Mouse (Mus musculus) liver, embryonic 12.5 days (tissue): ENCODE results near the gene Hoxd13. TPM values are rescaled to one million over a fixed set of nuclear protein-coding genes. Genes with fewer than 3 reads are reported as not detected.

Source experiments
- ATAC-seq: fragments of 200-750 bp; cut with Nextera tagmentation; 2 replicates; pipeline ENCODE4 v1.8.0; 2017; ENCODE audit warnings: moderate number of reproducible peaks, mild to moderate bottlenecking, moderate library complexity
- H3K27ac ChIP-seq: fragments of 300-500 bp; sonication (generic); 2 replicates; pipeline ENCODE4 v1.5.1; 2016; ENCODE audit warnings: mild to moderate bottlenecking
- H3K27me3 ChIP-seq: fragments of 300-500 bp; sonication (generic); replicated peaks from 2 replicates; pipeline ENCODE4 v1.6.1; 2016; ENCODE audit warnings: mild to moderate bottlenecking, moderate library complexity
- H3K36me3 ChIP-seq: fragments of 300-500 bp; sonication (generic); 2 replicates; pipeline ENCODE4 v1.6.1; 2016; ENCODE audit warnings: mild to moderate bottlenecking, moderate library complexity
- H3K4me1 ChIP-seq: fragments of 300-500 bp; sonication (generic); 2 replicates; pipeline ENCODE4 v1.6.1; 2016
- H3K4me2 ChIP-seq: fragments of 300-500 bp; sonication (generic); 2 replicates; pipeline ENCODE4 v1.6.1; 2016; ENCODE audit warnings: mild to moderate bottlenecking, moderate library complexity
- H3K4me3 ChIP-seq: fragments of 300-500 bp; sonication (generic); 2 replicates; pipeline ENCODE4 v1.5.1; 2016; ENCODE audit warnings: mild to moderate bottlenecking, moderate library complexity
- H3K9ac ChIP-seq: fragments of 300-500 bp; sonication (generic); 2 replicates; pipeline ENCODE4 v1.6.1; 2016; ENCODE audit warnings: mild to moderate bottlenecking, moderate library complexity
- H3K9me3 ChIP-seq: fragments of 300-500 bp; sonication (generic); replicated peaks from 2 replicates; pipeline ENCODE4 v1.6.1; 2016; ENCODE audit warnings: mild to moderate bottlenecking, moderate library complexity
- WGBS: fragments of 180-500 bp; shearing (Covaris S2); methylation state at CpG from one replicate; pipeline ENCODE4 v1.1.7; 2016; ENCODE audit not compliant: insufficient replicate concordance; 5-methylcytosine and 5-hydroxymethylcytosine counted together
- polyA plus RNA-seq: library from polyadenylated mRNA; unstranded; fragments of >200 nt; fragmentation: Nextera tagmentation; extraction: Ambion mirVana; gene quantifications from 2 replicates; pipeline ENCODE4 v1.2.1, GENCODE M21; 2016

The Hoxd13 gene
- polyA plus RNA-seq, 1 experiment from 2014 or later = not detected

DNA sequence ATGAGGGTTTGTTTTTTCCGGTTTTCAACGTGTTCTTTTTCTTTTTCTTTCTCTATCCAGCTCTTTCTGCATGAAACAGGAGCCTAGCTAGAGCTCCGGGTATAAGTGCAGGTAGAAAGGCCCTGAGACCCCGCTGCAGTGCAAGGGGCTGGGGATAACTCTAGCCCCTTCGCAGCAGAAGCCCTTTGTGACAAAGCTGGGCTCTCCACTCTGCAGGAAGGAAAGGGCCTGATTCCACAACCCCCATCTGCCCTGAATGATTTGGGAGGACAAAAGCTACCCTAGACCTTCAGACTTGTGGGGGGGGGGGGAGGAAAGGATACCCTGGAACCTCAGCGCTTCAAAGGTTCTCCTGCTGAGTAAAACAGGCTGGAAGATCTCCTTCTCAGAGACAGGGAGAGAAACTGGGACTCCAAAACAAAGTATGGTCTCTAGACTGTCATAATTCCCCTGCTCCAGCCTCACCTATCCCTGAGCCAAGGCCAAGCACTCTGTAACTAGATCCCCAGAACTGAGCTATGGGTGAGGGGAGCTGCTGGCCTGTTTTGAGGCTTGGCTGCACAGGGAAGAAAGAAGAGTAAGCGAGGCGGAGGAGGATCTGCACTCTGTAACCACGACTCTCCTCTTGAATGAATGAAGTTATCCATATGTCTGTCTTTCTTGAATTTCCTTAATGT is 8.4 kb downstream of the Hoxd13 start:
- no peak for ATAC-seq
- no peaks in the 10 kb centered on the region for H3K36me3 ChIP-seq
- H3K27ac ChIP-seq = no peak overlapping the region
- peaks cover 100% of the 10 kb centered on the region for H3K27me3 ChIP-seq
- no peak overlapping the region for H3K4me2 ChIP-seq
- H3K9me3 ChIP-seq = no peaks in the 10 kb centered on the region
- H3K4me3 ChIP-seq = no peak overlapping the region
- H3K9ac ChIP-seq = no peak overlapping the region
- WGBS = under 1% methylated on average over 9 of the region's 9 CpGs
- H3K4me1 ChIP-seq = 0 out of 2 replicates have a peak, but pooled peaks cover 4% of the 10 kb centered on the region

DNA sequence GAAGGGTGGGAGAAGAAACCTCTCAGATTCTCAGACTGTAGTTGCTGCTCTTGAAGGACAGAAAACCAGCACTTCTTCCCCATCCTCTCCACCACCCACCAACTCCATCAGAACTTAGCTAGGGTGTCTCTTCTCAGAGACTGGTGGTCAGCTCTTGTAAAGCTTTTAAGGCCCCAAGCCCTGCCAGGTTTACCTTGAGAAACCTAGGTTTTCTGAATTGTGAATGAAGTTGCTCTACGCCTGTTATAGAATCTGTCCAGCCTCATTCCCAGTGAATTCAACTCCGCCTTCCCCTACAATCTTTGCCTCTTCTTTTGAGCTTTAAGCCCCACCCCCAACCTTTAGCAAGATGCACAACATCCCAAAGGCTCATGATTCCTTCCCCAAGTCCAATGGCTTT is 9.0 kb downstream of the Hoxd13 start:
- Histone ChIP-seq H3K27ac (no peak overlapping the region), H3K4me2 (no peak overlapping the region), H3K27me3 (peaks cover 100% of the 10 kb centered on the region), H3K9ac (no peak overlapping the region), H3K9me3 (no peaks in the 10 kb centered on the region), H3K4me1 (peaks cover 8% of the 10 kb centered on the region; the same call in 1 of the 2 replicates), H3K36me3 (no peaks in the 10 kb centered on the region), H3K4me3 (no peak overlapping the region)
- no peak for ATAC-seq
- 15% methylated on average over 2 of the region's 2 CpGs for WGBS

DNA sequence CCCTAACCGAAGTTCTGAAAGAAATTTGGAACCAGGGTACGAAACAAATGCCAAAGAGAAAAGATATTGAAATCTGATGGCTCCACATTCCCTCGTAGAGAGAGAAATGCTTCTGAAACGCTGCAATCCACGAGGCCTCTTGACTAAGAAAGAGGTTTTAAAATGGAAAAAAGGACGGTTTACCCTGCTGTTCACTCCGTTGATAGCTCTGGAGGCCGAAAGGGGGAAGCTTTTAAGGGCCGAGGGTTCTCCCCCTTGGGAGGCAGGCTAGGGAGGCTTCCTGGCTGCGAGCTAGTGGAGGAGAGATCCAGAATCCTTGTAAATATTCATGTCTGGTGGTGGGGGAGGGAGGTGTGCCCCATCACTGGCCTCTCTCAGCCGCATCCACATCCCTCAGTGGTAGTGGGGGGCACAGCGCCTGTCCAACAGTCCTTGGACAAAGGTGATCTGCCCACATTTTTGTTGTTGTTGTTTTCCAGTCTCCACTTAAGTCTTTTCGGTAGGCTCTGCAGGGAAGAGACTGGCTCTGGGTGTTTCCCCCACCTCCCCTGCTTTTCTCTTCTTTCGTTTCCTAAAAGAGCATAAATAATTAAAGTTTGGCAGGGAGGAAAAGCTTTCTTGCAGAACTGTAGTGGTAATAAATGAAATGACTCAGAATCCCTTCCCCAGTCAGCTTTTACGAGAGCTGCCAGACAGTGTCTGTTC is 10.9 kb downstream of the Hoxd13 start, which contains the start of gene Hoxd11:
Gene Hoxd11, plus strand, starts transcription at position 667 of the 705 bp plus-strand sequence.
- ATAC-seq = no peak
- no peak within 1 kb of the TSS for H3K4me3 ChIP-seq
- WGBS = 4% methylated on average over 15 of the region's 15 CpGs
- H3K9ac ChIP-seq = no peak within 1 kb of the TSS
- H3K27ac ChIP-seq = no peak within 1 kb of the TSS
- peaks cover 100% of the 10 kb centered on the region for H3K27me3 ChIP-seq
- no peak within 1 kb of the TSS for H3K4me2 ChIP-seq
- no peaks in the 10 kb centered on the region for H3K9me3 ChIP-seq
- peaks cover 13% of the 10 kb centered on the region for H3K4me1 ChIP-seq
- no peaks in the 10 kb centered on the region for H3K36me3 ChIP-seq

DNA sequence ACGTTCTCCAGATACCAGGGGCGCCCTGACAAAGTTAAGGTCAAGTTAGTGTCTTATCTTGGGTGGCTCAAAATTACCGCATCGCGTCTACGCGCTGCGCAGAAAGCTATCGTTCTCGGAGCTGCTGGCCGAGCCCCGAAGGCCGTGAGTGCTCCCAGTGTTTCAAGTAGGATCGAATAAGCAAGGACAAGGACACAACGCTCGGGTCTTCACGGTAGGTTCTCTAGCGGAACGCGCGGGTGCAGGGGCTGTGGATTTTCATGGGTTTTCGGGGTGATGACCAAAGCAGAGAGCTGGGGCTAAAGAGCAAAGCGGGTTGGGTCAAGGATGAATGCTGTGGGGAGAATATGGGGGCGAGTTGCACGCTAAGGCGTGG is 11.5 kb downstream of the Hoxd13 start:
- H3K4me2 ChIP-seq = no peak overlapping the region
- ATAC-seq = no peak
- WGBS = 1% methylated on average over 26 of the region's 26 CpGs
- no peaks in the 10 kb centered on the region for H3K9me3 ChIP-seq
- peaks cover 13% of the 10 kb centered on the region for H3K4me1 ChIP-seq
- no peak overlapping the region for H3K4me3 ChIP-seq
- H3K9ac ChIP-seq = no peak overlapping the region
- H3K36me3 ChIP-seq = no peaks in the 10 kb centered on the region
- no peak overlapping the region for H3K27ac ChIP-seq
- peaks cover 100% of the 10 kb centered on the region for H3K27me3 ChIP-seq

DNA sequence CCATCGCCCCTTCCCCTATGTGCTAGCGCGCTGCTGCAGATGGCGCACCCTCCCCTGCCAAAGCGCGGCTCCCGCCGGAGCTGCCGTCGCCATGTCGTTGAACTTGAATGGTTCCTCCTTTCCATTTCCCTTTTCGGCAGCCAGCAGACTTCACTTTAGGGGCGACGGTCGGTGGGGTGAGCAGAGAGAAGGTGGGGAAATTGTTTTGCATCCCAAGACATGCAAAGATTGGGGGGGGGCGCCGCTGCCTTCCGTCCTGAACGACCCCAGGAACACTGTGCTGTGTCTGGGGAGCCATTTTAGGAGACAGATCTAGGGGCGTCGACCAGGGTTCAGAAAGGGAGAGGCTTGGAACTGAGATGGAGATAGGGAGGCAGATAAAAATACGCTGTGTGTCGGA is 11.9 kb downstream of the Hoxd13 start:
- H3K4me2 ChIP-seq = no peak overlapping the region

DNA sequence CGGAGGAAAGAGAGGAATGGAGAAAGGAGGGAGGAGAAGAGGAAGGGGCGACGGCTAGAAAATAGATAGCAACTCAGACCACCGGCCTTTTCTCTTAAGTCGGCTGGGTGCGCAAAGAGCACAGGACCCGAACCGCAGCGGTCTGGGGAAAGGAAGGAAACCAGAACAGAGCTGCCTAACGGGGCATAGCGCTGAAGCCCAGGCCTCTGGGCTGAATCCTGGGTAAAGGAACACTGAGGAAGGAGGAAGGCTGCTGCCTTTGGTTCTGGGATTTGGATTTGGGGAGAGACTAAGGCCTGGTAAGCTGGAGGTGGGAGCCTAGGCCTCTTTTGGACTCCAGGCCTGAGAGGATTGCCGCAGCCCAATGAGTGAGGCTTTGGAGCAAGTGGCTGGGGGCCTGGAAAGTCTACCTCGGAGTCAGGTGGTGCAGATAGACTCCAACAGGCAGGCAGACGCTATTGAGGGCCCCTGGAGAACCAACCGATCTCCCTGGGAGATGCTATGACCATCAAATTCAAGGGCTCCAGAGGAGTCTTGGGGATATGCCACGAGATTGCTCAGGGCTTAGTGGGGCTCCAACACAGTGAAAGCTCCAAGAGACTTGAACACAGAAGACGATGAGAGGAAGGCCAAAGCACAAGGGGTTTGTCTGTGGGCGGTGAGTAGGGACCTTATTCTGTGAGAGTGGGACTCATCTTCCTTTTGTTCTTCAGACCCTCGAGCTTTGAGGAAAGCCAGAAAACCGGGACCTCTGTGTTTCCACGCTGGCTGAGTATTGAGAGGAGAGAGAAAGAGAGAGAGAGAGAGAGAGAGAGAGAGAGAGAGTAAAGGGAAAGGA is 12.7 kb downstream of the Hoxd13 start:
- Histone ChIP-seq H3K27me3 (peaks cover 99% of the 10 kb centered on the region), H3K4me1 (peaks cover 13% of the 10 kb centered on the region), H3K9me3 (no peaks in the 10 kb centered on the region), H3K9ac (no peak overlapping the region), H3K4me3 (no peak overlapping the region), H3K4me2 (no peak overlapping the region), H3K27ac (no peak overlapping the region), H3K36me3 (no peaks in the 10 kb centered on the region)
- no peak for ATAC-seq
- 3% methylated on average over 21 of the region's 21 CpGs for WGBS

More for the DNA sequence above, 11.9 kb downstream of the Hoxd13 start:
- H3K9me3 ChIP-seq = no peaks in the 10 kb centered on the region
- no peak for ATAC-seq
- peaks cover 100% of the 10 kb centered on the region for H3K27me3 ChIP-seq
- H3K27ac ChIP-seq = no peak overlapping the region
- no peaks in the 10 kb centered on the region for H3K36me3 ChIP-seq
- H3K4me3 ChIP-seq = no peak overlapping the region
- H3K9ac ChIP-seq = no peak overlapping the region
- H3K4me1 ChIP-seq = peaks cover 13% of the 10 kb centered on the region
- under 1% methylated on average over 23 of the region's 23 CpGs for WGBS

DNA sequence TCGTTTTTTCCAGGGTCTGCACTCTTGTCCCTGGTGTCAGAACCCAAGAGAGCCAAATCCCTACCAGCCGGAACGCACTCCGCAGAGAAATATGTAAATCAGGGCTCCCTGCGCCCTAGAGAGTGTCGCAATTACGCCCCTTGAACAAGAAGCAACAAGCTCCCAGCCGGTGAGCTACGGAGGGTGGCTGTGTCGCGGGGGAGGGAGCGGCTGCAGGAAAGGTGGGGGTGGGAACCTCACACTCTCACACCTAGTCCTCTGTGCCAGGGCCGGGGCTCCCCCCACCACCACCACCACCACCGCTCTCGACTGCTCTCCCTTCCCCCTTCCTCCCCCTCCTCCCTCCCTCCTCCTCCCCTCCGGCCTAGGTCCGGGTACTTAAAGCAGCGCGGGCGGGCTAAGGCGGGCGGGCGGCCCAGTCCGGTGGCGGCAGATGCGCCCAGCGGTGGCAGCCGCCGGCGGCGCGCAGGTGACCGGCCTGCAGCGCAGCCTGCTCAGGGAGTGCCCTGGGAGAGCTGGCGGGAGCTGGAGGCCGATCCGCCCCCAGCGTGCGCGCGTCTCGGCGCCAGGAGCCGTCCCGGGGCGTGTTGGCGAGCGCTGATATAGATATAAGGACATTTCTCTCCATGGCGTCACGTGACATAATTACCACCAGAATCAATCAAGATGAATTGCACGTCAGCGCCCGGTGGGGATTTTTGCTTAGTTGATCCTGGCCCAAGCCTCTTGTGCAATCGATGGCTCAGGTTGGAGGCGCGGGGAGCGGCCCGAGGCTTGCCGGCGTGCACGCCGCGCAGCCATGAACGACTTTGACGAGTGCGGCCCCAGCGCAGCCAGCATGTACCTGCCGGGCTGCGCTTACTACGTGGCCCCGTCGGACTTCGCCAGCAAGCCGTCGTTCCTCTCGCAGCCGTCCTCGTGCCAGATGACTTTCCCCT is 13.8 kb downstream of the Hoxd13 start:
- Histone ChIP-seq H3K4me3 (peak overlapping the region; percentile 19), H3K27ac (no peak overlapping the region), H3K4me2 (peak overlapping the region; percentile 24; the same call in 1 of the 2 replicates), H3K27me3 (peaks cover 96% of the 10 kb centered on the region), H3K9ac (no peak overlapping the region), H3K4me1 (peaks cover 13% of the 10 kb centered on the region), H3K36me3 (no peaks in the 10 kb centered on the region), H3K9me3 (no peaks in the 10 kb centered on the region)
- no peak for ATAC-seq
- 2% methylated on average over 72 of the region's 78 CpGs for WGBS

DNA sequence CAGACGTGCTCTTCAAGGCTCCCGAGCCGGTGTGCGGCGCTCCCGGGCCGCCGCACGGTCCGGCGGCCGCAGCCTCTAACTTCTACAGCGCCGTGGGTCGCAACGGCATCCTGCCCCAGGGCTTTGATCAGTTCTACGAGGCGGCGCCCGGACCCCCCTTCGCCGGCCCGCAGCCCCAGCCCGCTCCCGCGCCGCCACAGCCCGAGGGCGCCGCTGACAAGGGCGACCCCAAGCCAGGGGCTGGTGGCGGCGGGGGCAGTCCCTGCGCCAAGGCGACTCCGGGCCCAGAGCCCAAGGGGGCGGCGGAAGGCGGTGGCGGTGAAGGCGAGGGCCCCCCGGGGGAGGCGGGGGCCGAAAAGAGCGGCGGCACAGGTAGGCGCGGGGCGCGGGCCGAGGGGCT is 14.7 kb downstream of the Hoxd13 start:
- H3K4me2 ChIP-seq = peak overlapping the region; percentile 18; the same call in 1 of the 2 replicates

DNA sequence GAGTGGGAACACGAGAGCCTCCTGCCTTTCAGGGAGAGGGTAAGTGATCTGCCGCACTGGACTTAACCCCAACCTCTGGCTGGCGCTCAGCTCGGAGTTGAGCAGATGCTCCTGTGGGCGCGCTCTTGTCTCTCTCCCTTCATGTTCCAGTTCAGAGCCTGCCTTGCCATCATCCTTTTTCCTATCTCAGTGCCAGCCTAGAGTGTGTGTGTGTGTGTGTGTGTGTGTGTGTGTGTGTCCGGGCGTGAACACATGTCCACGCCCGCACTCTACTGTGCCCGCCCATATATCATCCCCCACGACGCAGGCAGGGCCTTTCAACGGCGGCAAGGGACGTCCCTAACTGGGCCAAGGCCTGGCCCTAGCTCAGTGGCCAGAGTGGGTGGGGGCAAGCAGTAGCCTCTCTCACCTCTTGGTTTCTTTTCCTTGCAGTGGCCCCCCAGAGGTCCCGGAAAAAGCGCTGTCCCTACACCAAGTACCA is 15.4 kb downstream of the Hoxd13 start:
- H3K4me2 ChIP-seq = no peak overlapping the region
- ATAC-seq = no peak
- H3K36me3 ChIP-seq = no peaks in the 10 kb centered on the region
- H3K4me3 ChIP-seq = no peak overlapping the region
- WGBS = 4% methylated on average over 18 of the region's 18 CpGs
- peaks cover 13% of the 10 kb centered on the region for H3K4me1 ChIP-seq
- H3K27ac ChIP-seq = no peak overlapping the region
- no peaks in the 10 kb centered on the region for H3K9me3 ChIP-seq
- no peak overlapping the region for H3K9ac ChIP-seq
- peaks cover 96% of the 10 kb centered on the region for H3K27me3 ChIP-seq

More for the DNA sequence above, 14.7 kb downstream of the Hoxd13 start:
- no peaks in the 10 kb centered on the region for H3K9me3 ChIP-seq
- no peak overlapping the region for H3K27ac ChIP-seq
- WGBS = 3% methylated on average over 40 of the region's 51 CpGs
- 0 out of 2 replicates have a peak overlapping the region, but pooled peaks have one; percentile 19 for H3K4me3 ChIP-seq
- no peaks in the 10 kb centered on the region for H3K36me3 ChIP-seq
- no peak for ATAC-seq
- no peak overlapping the region for H3K9ac ChIP-seq
- peaks cover 13% of the 10 kb centered on the region for H3K4me1 ChIP-seq
- H3K27me3 ChIP-seq = peaks cover 96% of the 10 kb centered on the region

DNA sequence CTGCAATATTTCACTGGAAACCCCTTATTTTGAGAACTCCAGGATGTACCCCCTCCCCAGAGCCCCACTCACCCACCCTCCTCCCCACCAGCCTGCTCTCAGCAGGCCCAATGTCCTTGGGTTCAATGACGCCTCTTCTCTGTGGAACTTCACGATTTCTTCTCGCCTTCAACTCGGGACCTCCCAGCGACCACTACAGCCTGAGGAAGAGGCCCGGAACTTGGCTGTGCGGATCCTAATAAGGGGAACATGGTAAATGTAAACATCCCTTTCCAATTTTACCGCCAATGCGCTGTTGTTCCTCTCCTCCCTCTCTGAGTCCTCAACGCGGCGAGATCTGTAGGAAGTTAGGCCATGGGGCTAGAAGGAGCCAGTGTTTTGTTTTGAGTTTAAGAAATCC is 16.0 kb downstream of the Hoxd13 start:
- Histone ChIP-seq H3K4me3 (no peak overlapping the region), H3K4me2 (no peak overlapping the region), H3K27ac (no peak overlapping the region), H3K9ac (no peak overlapping the region), H3K27me3 (peaks cover 96% of the 10 kb centered on the region), H3K9me3 (no peaks in the 10 kb centered on the region), H3K4me1 (peaks cover 13% of the 10 kb centered on the region), H3K36me3 (no peaks in the 10 kb centered on the region)
- ATAC-seq = no peak
- 1% methylated on average over 12 of the region's 12 CpGs for WGBS

DNA sequence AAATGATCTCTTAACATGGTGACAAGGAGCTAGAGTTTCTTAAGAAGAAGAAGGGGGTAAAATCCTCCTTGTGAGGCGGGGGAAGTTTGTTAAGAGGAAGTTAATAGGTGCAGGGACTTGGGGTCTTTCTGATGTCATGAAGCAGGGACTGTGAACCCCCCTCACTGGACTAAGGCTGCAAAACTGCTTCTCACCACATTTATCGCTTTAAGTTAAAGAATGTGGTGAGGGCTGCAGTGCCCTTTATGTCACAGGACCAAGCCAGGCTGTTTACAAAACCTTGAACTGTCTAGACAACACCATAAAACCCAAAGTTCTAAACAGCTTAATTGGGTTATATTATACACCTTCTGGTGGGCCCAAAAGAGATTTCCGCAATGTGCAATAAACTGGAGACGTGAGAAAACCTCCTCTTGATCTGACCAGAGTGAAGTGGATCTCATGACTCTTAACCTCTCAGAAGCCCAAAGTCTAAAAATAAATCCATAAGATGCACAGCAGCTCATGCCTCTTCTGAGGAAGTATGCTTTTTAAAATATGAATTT is 17.0 kb downstream of the Hoxd13 start:
- WGBS = 11% methylated on average over 4 of the region's 4 CpGs
- Histone ChIP-seq H3K9ac (no peak overlapping the region), H3K9me3 (no peaks in the 10 kb centered on the region), H3K27me3 (peaks cover 96% of the 10 kb centered on the region), H3K36me3 (no peaks in the 10 kb centered on the region), H3K27ac (no peak overlapping the region), H3K4me2 (no peak overlapping the region), H3K4me3 (no peak overlapping the region), H3K4me1 (peaks cover 13% of the 10 kb centered on the region)
- ATAC-seq = no peak
